Mouse (Mus musculus): ENCODE data around the gene Marveld2.

DNA sequence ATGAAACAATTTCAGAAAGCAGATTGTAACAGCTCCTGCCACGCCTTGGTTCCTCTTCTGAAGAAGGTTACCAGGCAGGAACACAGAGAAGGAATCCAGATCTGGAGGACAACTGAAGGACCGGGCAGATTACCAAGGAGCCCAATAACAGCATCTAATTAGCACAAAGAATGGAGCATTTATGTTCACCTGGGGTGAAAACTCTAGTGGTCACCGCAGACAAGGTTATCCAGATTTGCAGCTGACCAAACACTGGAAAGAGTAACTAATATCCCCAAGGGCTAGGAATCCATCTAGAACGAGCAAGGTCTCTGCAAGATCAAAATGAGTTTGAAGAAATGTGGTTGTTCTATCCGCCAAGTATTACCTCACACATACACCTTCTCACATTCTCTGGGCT is 69.5 kb downstream of the Marveld2 start:
- no peak for TF ChIP-seq CTCF (IDR thresholded peaks at IDR 0.05; ENCODE audit: insufficient read depth, low read depth, low read length)
- TF ChIP-seq POLR2A (IDR thresholded peaks at IDR 0.05; ENCODE audit: insufficient read depth, low read depth, low read length) = no peak
